Mouse (Mus musculus): ENCODE measurements at regions not wholly inside any gene's neighbourhood (a gene's known extent, or its start where the extent isn't known, plus 50 kb on each side); places are given as distances from the start of the nearest gene placed in this dataset.

- no peak for DNase-seq (ENCODE audit: low spot score)
Measured at GRCm38 (mm10) chr9:61627801-61628574, 255.8 kb downstream of the Tle3 start.

GRCm38 (mm10) chr9:61622933-61623332 is 250.8 kb downstream of the Tle3 start:
- DNase-seq (ENCODE audit: low spot score), result no peak

- no peak for DNase-seq (ENCODE audit: low spot score)
Measured at GRCm38 (mm10) chr9:61621939-61622338, 249.8 kb downstream of the Tle3 start.

- DNase-seq (ENCODE audit: low spot score), result no peak
Measured at GRCm38 (mm10) chr9:61620786-61621185, 248.6 kb downstream of the Tle3 start.

GRCm38 (mm10) chr9:61620105-61620504 is 247.9 kb downstream of the Tle3 start:
- DNase-seq (ENCODE audit: low spot score), result no peak

GRCm38 (mm10) chr9:61618510-61619249 is 246.5 kb downstream of the Tle3 start:
- DNase-seq (ENCODE audit: low spot score), result no peak

GRCm38 (mm10) chr9:61617979-61618378 is 245.8 kb downstream of the Tle3 start:
- no peak for DNase-seq (ENCODE audit: low spot score)

- no peak for DNase-seq (ENCODE audit: low spot score)
Measured at GRCm38 (mm10) chr9:61615556-61615955, 243.4 kb downstream of the Tle3 start.

- DNase-seq (ENCODE audit: low spot score), result no peak
Measured at GRCm38 (mm10) chr9:61607576-61607975, 235.4 kb downstream of the Tle3 start.

GRCm38 (mm10) chr9:61602353-61602978 is 230.3 kb downstream of the Tle3 start:
- no peak for DNase-seq (ENCODE audit: low spot score)

GRCm38 (mm10) chr9:61601911-61602310 is 229.7 kb downstream of the Tle3 start:
- DNase-seq (ENCODE audit: low spot score), result no peak

- no peak for DNase-seq (ENCODE audit: low spot score)
Measured at GRCm38 (mm10) chr9:61597287-61597686, 225.1 kb downstream of the Tle3 start.

- no peak for DNase-seq (ENCODE audit: low spot score)
Measured at GRCm38 (mm10) chr9:61596410-61597108, 224.4 kb downstream of the Tle3 start.

GRCm38 (mm10) chr9:61595170-61595967 is 223.2 kb downstream of the Tle3 start:
- DNase-seq (ENCODE audit: low spot score), result no peak

GRCm38 (mm10) chr9:61593991-61594390 is 221.8 kb downstream of the Tle3 start:
- DNase-seq (ENCODE audit: low spot score), result no peak

GRCm38 (mm10) chr9:61589727-61590299 is 217.6 kb downstream of the Tle3 start:
- no peak for DNase-seq (ENCODE audit: low spot score)

- no peak for DNase-seq (ENCODE audit: low spot score)
Measured at GRCm38 (mm10) chr9:61583281-61584072, 211.3 kb downstream of the Tle3 start.

GRCm38 (mm10) chr9:61581046-61581445 is 208.9 kb downstream of the Tle3 start:
- no peak for DNase-seq (ENCODE audit: low spot score)

GRCm38 (mm10) chr9:61578255-61578654 is 206.1 kb downstream of the Tle3 start:
- DNase-seq (ENCODE audit: low spot score), result no peak

GRCm38 (mm10) chr9:61573634-61574359 is 201.6 kb downstream of the Tle3 start:
- no peak for DNase-seq (ENCODE audit: low spot score)

All from c-Kit-positive CD71-positive TER-119-positive erythroid progenitor cells, embryonic 14.5 days (primary cell).